Mouse (Mus musculus) midbrain, postnatal 0 days (tissue): ENCODE data around the gene Cpsf4l. TPM values are rescaled to one million over a fixed set of nuclear protein-coding genes. Genes with fewer than 3 reads are reported as not detected.
"Not testable (repeated sequence)": the region's sequence is repeated elsewhere in the genome, so short reads cannot be mapped to it uniquely, and the experiment has no call there.

Source experiments
- ATAC-seq: fragments of 200-750 bp; cut with Nextera tagmentation; 2 replicates; pipeline ENCODE4 v1.8.0; 2017; ENCODE audit warnings: moderate number of reproducible peaks, mild to moderate bottlenecking, moderate TSS enrichment, moderate library complexity; ENCODE audit not compliant: low FRiP score
- DNase-seq: peaks from one replicate; pipeline ENCODE4 v3.0.0-alpha.2; 2015; ENCODE audit warnings: low spot score
- H3K27ac ChIP-seq: fragments of 300-500 bp; sonication (generic); 2 replicates; pipeline ENCODE4 v1.5.1; 2014; ENCODE audit warnings: low read depth, mild to moderate bottlenecking, low read length, mixed read lengths
- H3K27me3 ChIP-seq: fragments of 300-500 bp; sonication (generic); 2 replicates; pipeline ENCODE4 v1.6.1; 2014; ENCODE audit warnings: low read length, control low read depth, mixed read lengths; ENCODE audit not compliant: insufficient read depth
- H3K36me3 ChIP-seq: fragments of 300-500 bp; sonication (generic); 2 replicates; pipeline ENCODE4 v1.6.1; 2014; ENCODE audit warnings: low read length, control low read depth, mixed read lengths; ENCODE audit not compliant: insufficient read depth
- H3K4me1 ChIP-seq: fragments of 300-500 bp; sonication (generic); 2 replicates; pipeline ENCODE4 v1.6.1; 2014; ENCODE audit warnings: mild to moderate bottlenecking, control low read depth, antibody characterized with exemption, low read length, mixed read lengths; ENCODE audit not compliant: insufficient read depth
- H3K4me2 ChIP-seq: fragments of 300-500 bp; sonication (generic); 2 replicates; pipeline ENCODE4 v1.6.1; 2014; ENCODE audit warnings: low read depth, mild to moderate bottlenecking, low read length, mixed read lengths; ENCODE audit not compliant: poor library complexity, severe bottlenecking
- H3K4me3 ChIP-seq: fragments of 300-500 bp; sonication (generic); 2 replicates; pipeline ENCODE4 v1.5.1; 2014; ENCODE audit warnings: low read depth, mild to moderate bottlenecking, low read length, moderate library complexity
- H3K9ac ChIP-seq: fragments of 300-500 bp; sonication (generic); replicated peaks from 2 replicates; pipeline ENCODE4 v1.6.1; 2014; ENCODE audit warnings: mild to moderate bottlenecking, low read length, moderate library complexity, mixed read lengths; ENCODE audit not compliant: poor library complexity, severe bottlenecking
- H3K9me3 ChIP-seq: fragments of 300-500 bp; sonication (generic); 2 replicates; pipeline ENCODE4 v1.6.1; 2016; ENCODE audit warnings: low read length, control low read depth
- CTCF ChIP-seq: IDR thresholded peaks from 2 replicates; pipeline ENCODE4 v1.5.1; 2016; ENCODE audit warnings: antibody characterized with exemption, mild to moderate bottlenecking
- WGBS: fragments of 180-500 bp; shearing (Covaris S2); extraction: QIAGEN DNeasy Blood & Tissue Kit; methylation state at CpG from one replicate; pipeline ENCODE4 v1.1.7; 2014; 5-methylcytosine and 5-hydroxymethylcytosine counted together
- polyA plus RNA-seq: library from polyadenylated mRNA; unstranded; fragments of >200 nt; fragmentation: Nextera tagmentation; extraction: Ambion mirVana; gene quantifications from 2 replicates; pipeline ENCODE4 v1.2.1, GENCODE M21; 2015
- total RNA-seq: library from RNA; depleted of rRNA; stranded (reverse); fragments of >200 nt; gene quantifications from 2 replicates; pipeline ENCODE4 v1.2.3, GENCODE M21; 2014

The Cpsf4l gene
- total and polyA plus RNA-seq, 2 experiments from 2014 or later: 0.20 to 0.22 TPM

DNA sequence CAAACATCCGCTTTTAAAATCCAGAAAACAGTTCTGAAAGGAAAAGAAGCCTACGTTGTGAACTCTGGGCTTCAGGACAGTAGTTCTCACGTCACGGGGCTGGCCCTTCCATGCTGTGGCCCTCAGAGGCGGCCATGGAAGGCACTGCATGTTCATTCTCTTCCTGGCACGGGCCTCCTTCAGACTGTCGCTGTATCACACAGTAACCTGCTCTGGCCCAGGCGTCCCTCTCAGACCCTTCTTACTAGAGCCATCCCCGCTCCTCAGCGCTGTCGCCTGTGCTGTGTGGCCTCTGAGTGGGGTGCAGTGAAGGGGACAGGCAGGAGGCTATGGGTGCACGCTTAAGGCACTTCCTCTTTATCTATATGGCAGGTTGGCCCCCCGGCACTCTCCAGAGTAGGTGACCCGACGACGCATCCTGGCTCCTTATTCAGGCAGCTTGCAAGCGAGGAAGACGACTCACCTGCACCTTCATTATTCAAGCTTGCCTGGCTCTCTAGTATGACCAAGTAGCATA, 47.9 kb downstream of the Cpsf4l start:
- H3K4me1 ChIP-seq: no peaks in the 10 kb centered on the region
- no peaks in the 10 kb centered on the region for H3K9me3 ChIP-seq
- H3K9ac ChIP-seq: no peak overlapping the region
- peaks cover 48% of the 10 kb centered on the region for H3K36me3 ChIP-seq
- no peak overlapping the region for H3K4me3 ChIP-seq
- H3K4me2 ChIP-seq: no peak overlapping the region
- H3K27ac ChIP-seq: no peak overlapping the region
- TF ChIP-seq CTCF: no peak
- 92% methylated on average over 18 of the region's 18 CpGs for WGBS
- DNase-seq: no peak
- no peak for ATAC-seq
- no peaks in the 10 kb centered on the region for H3K27me3 ChIP-seq

DNA sequence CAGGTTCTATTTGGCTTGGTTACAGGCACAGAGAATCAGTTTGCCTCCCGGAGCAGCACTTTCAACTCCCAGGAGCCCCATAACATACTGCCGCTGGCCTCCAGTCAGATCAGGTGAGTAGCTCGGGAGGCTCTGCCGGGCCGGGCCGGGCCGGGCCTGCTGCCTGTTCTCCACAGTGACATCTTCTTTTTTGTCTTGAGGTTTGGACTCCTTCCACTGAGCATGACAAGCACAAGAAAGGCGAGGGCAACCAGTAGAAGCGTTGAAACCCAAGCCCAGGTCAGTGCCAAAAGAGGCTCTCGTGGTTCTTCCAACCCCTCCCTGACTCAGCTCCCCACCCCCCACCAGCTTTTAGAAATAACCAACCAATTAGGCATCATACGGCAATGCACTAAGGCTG, 48.9 kb downstream of the Cpsf4l start:
- no peaks in the 10 kb centered on the region for H3K4me1 ChIP-seq
- no peaks in the 10 kb centered on the region for H3K9me3 ChIP-seq
- no peak for TF ChIP-seq CTCF
- H3K36me3 ChIP-seq: peaks cover 58% of the 10 kb centered on the region
- H3K4me3 ChIP-seq: no peak overlapping the region
- H3K9ac ChIP-seq: no peak overlapping the region
- no peak overlapping the region for H3K27ac ChIP-seq
- ATAC-seq (no peak), DNase-seq (no peak)
- no peak overlapping the region for H3K4me2 ChIP-seq
- 93% methylated on average over 11 of the region's 11 CpGs for WGBS
- H3K27me3 ChIP-seq: no peaks in the 10 kb centered on the region

DNA sequence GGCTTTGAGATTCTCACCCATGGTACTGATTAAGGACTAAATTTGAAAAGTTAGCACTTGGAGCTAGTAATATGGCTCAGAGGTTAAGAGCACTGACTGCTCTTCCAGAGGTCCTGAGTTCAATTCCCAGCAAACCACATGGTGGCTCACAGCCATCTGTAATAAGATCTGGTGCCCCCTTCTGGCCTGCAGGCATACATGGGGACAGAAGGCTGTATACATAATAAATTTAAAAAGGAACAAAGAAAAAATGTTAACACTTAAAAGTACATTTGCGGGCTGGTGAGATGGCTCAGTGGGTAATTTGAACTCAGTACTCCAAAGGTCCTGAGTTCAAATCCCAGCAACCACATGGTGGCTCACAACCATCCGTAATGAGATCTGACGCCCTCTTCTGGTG, 49.6 kb downstream of the Cpsf4l start:
- not testable (repeated sequence) for H3K9ac ChIP-seq, H3K4me3 ChIP-seq, H3K27ac ChIP-seq, H3K9me3 ChIP-seq, H3K27me3 ChIP-seq, ATAC-seq, H3K4me2 ChIP-seq, H3K4me1 ChIP-seq, DNase-seq
- peak; percentile 35 for TF ChIP-seq CTCF
- WGBS: 100% methylated on average over 3 of the region's 3 CpGs
- H3K36me3 ChIP-seq: peaks cover 65% of the 10 kb centered on the region

DNA sequence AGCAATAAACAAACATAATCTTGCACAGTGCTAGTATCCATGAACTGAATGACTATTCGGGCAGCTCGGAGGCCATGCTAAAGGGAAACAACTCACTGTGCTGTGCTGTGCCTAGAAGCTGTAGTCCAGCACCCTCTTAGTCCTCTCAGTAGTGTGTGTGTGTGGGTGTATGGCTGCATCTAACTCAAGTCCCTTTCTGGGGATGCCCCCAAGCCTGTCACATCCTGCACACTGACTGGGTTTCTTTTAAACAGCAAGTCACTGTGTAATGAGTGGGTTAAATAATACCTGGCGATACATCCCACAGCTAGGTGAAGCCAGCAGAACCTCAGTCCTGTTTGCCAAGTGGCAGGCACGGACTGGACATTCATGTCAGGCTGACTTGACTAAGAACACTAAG, 51.1 kb downstream of the Cpsf4l start:
- no peak for DNase-seq

DNA sequence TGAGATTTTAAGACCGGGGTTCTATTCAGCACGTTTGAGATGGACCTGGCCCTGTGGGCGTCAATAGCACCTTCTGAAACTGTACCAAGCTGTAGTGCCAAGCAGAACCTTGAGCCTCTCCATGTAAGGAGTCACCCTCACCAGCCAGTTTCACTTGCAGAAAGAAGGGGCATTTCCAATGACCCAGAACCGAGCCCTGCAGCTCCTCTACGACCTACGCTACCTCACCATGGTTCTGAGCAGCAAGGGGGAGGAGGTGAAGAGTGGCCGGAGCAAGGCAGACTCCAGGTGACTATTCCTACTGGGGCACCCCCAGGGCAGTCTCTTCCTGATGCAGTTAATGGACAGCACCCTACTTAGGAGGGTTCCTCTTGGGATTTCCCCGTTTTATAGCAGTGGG, 51.5 kb downstream of the Cpsf4l start:
- no peak overlapping the region for H3K9ac ChIP-seq
- ATAC-seq (no peak), DNase-seq (no peak)
- H3K4me1 ChIP-seq: no peaks in the 10 kb centered on the region
- H3K27me3 ChIP-seq: no peaks in the 10 kb centered on the region
- H3K9me3 ChIP-seq: no peaks in the 10 kb centered on the region
- peaks cover 74% of the 10 kb centered on the region for H3K36me3 ChIP-seq
- TF ChIP-seq CTCF: no peak
- H3K27ac ChIP-seq: no peak overlapping the region
- 87% methylated on average over 8 of the region's 8 CpGs for WGBS
- no peak overlapping the region for H3K4me3 ChIP-seq
- H3K4me2 ChIP-seq: no peak overlapping the region

More for the DNA sequence above, 51.1 kb downstream of the Cpsf4l start:
- H3K4me1 ChIP-seq: no peaks in the 10 kb centered on the region
- H3K9me3 ChIP-seq: no peaks in the 10 kb centered on the region
- H3K36me3 ChIP-seq: peaks cover 74% of the 10 kb centered on the region
- no peak overlapping the region for H3K9ac ChIP-seq
- WGBS: 93% methylated on average over 4 of the region's 4 CpGs
- H3K4me3 ChIP-seq: no peak overlapping the region
- TF ChIP-seq CTCF: no peak
- H3K27ac ChIP-seq: no peak overlapping the region
- ATAC-seq: no peak
- no peaks in the 10 kb centered on the region for H3K27me3 ChIP-seq
- no peak overlapping the region for H3K4me2 ChIP-seq

DNA sequence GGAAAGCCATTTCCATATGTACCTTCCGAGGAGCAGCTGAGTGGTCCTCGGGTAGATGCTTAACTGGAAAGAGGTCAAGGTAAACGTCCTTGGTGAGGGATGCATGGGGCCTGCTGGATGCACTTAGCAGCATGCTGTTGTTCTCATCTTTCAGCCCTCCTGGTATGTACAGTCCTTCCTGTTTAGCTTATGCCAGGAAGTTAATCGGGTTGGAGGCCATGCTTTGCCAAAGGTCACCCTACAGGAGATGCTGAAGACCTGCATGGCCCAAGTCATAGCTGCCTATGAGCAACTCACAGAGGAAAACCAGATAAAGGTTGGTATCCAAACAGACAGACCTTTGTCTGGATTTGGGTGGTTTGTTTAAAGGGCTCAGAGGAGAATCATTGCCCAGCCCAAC, 52.6 kb downstream of the Cpsf4l start:
- 83% methylated on average over 4 of the region's 4 CpGs for WGBS
- Histone ChIP-seq H3K36me3 (peaks cover 82% of the 10 kb centered on the region), H3K9ac (no peak overlapping the region), H3K27me3 (no peaks in the 10 kb centered on the region), H3K4me1 (no peaks in the 10 kb centered on the region), H3K27ac (no peak overlapping the region), H3K9me3 (no peaks in the 10 kb centered on the region), H3K4me2 (no peak overlapping the region), H3K4me3 (no peak overlapping the region)
- no peak for TF ChIP-seq CTCF
- ATAC-seq: no peak
- DNase-seq: no peak
